Mouse (Mus musculus) embryonic facial prominence, embryonic 11.5 days (tissue): ENCODE measurements around the gene Dlg2. TPM values are rescaled to one million over a fixed set of nuclear protein-coding genes. Genes with fewer than 3 reads are reported as not detected.

Experiments used
- ATAC-seq: fragments of 200-750 bp; cut with Nextera tagmentation; replicated peaks from 2 replicates; pipeline ENCODE4 v1.8.0; 2017; ENCODE audit warnings: low read depth; ENCODE audit not compliant: insufficient number of reproducible peaks, low FRiP score, low TSS enrichment
- DNase-seq: peaks from one replicate; pipeline ENCODE4 v3.0.0-alpha.2; 2015; ENCODE audit warnings: low spot score
- H3K27ac ChIP-seq: fragments of 300-500 bp; sonication (generic); replicated peaks from 2 replicates; pipeline ENCODE4 v1.5.1; 2014; ENCODE audit warnings: mild to moderate bottlenecking, low read depth, low read length, control low read depth
- H3K27me3 ChIP-seq: fragments of 300-500 bp; sonication (generic); 2 replicates; pipeline ENCODE4 v1.6.1; 2014; ENCODE audit warnings: mild to moderate bottlenecking, low read length, moderate library complexity, mixed read lengths; ENCODE audit not compliant: control insufficient read depth, insufficient read depth
- H3K36me3 ChIP-seq: fragments of 300-500 bp; sonication (generic); replicated peaks from 2 replicates; pipeline ENCODE4 v1.6.1; 2014; ENCODE audit warnings: low read depth, mild to moderate bottlenecking, low read length, moderate library complexity, mixed read lengths; ENCODE audit not compliant: control insufficient read depth, insufficient read depth
- H3K4me1 ChIP-seq: fragments of 300-500 bp; sonication (generic); 2 replicates; pipeline ENCODE4 v1.6.1; 2014; ENCODE audit warnings: low read length, mixed read lengths; ENCODE audit not compliant: control insufficient read depth, insufficient read depth
- H3K4me2 ChIP-seq: fragments of 300-500 bp; sonication (generic); 2 replicates; pipeline ENCODE4 v1.6.1; 2014; ENCODE audit warnings: low read depth, mild to moderate bottlenecking, control low read depth, low read length, moderate library complexity
- H3K4me3 ChIP-seq: fragments of 300-500 bp; sonication (generic); 2 replicates; pipeline ENCODE4 v1.5.1; 2014; ENCODE audit warnings: low read depth, low read length, control low read depth
- H3K9ac ChIP-seq: fragments of 300-500 bp; sonication (generic); replicated peaks from 2 replicates; pipeline ENCODE4 v1.6.1; 2014; ENCODE audit warnings: mild to moderate bottlenecking, control low read depth, low read length
- H3K9me3 ChIP-seq: fragments of 300-500 bp; sonication (generic); replicated peaks from 2 replicates; pipeline ENCODE4 v1.6.1; 2016; ENCODE audit warnings: mild to moderate bottlenecking, low read length, inconsistent platforms, mixed read lengths; ENCODE audit not compliant: control insufficient read depth
- WGBS: fragments of 180-500 bp; shearing (Covaris S2); extraction: QIAGEN DNeasy Blood & Tissue Kit; methylation state at CpG from one replicate; pipeline ENCODE4 v1.1.7; 2014; 5-methylcytosine and 5-hydroxymethylcytosine counted together
- polyA plus RNA-seq: library from polyadenylated mRNA; unstranded; fragments of >200 nt; fragmentation: Nextera tagmentation; extraction: Ambion mirVana; gene quantifications from 2 replicates; pipeline ENCODE4 v1.2.1, GENCODE M21; 2014

Dlg2 gene
- polyA plus RNA-seq, 1 experiment from 2014 or later: 5.3 TPM

DNA sequence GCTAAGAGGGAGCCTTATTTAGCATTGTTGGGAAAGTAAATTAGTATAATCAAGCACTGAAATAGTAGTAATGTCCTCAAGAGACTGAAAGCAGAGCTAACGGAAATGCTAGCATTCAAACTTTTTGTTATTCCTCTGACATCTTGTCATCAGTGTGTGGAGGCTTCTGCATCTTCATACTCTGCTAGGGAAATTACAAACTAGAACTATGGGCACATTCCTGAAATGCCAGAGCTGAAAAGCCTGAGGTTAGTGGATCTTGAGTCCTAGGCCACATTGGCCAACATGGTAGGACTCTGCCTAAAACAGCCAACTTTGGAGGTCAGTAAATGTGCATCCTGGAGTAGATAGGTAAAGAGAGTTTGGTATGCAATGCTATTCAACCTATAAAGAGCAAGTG is 1392.4 kb downstream of the Dlg2 start:
- no peaks in the 10 kb centered on the region for H3K36me3 ChIP-seq
- no peaks in the 10 kb centered on the region for H3K27me3 ChIP-seq
- 56% methylated on average over 1 of the region's 1 CpGs for WGBS
- no peaks in the 10 kb centered on the region for H3K4me1 ChIP-seq
- no peak overlapping the region for H3K4me3 ChIP-seq
- no peaks in the 10 kb centered on the region for H3K9me3 ChIP-seq
- ATAC-seq: no peak
- no peak overlapping the region for H3K4me2 ChIP-seq
- H3K27ac ChIP-seq: no peak overlapping the region
- no peak overlapping the region for H3K9ac ChIP-seq
- no peak for DNase-seq

GRCm38 (mm10) chr7:91876831-91877230 is 1400.4 kb downstream of the Dlg2 start:
- Histone ChIP-seq H3K9ac (no peak overlapping the region), H3K27me3 (no peaks in the 10 kb centered on the region), H3K4me1 (no peaks in the 10 kb centered on the region), H3K27ac (no peak overlapping the region), H3K36me3 (no peaks in the 10 kb centered on the region), H3K4me3 (no peak overlapping the region), H3K4me2 (no peak overlapping the region), H3K9me3 (no peaks in the 10 kb centered on the region)
- 74% methylated on average over 1 of the region's 1 CpGs for WGBS
- DNase-seq (no peak), ATAC-seq (no peak)

DNA sequence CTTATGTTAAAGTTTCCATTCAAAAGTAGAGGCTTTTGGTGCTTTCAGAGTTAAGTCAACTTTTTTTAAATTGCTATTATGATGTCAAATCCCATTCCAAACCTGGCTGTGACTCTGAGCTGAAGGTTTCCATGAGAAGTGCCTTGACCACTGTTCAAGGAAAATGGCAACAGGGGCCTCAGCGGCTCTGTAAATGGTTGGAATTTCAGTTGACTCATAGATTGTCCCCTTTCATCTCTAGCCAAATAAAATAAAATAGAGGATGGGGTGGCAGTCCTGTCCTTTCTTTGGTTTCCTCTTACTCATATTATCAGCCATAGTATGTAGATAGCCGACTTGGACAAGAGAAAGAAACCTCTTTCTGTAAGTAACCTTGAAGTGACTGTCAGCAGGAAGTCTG is 1401.3 kb downstream of the Dlg2 start:
- WGBS: 86% methylated on average over 2 of the region's 2 CpGs
- no peaks in the 10 kb centered on the region for H3K36me3 ChIP-seq
- H3K4me1 ChIP-seq: no peaks in the 10 kb centered on the region
- DNase-seq: no peak
- ATAC-seq: no peak
- H3K27me3 ChIP-seq: no peaks in the 10 kb centered on the region
- no peaks in the 10 kb centered on the region for H3K9me3 ChIP-seq
- H3K4me3 ChIP-seq: no peak overlapping the region
- no peak overlapping the region for H3K9ac ChIP-seq
- no peak overlapping the region for H3K4me2 ChIP-seq
- H3K27ac ChIP-seq: no peak overlapping the region

GRCm38 (mm10) chr7:91886336-91886735 is 1409.9 kb downstream of the Dlg2 start:
- Histone ChIP-seq H3K4me2 (no peak overlapping the region), H3K36me3 (no peaks in the 10 kb centered on the region), H3K27ac (no peak overlapping the region), H3K4me3 (no peak overlapping the region), H3K4me1 (no peaks in the 10 kb centered on the region), H3K27me3 (no peaks in the 10 kb centered on the region), H3K9ac (no peak overlapping the region), H3K9me3 (no peaks in the 10 kb centered on the region)
- WGBS: 91% methylated on average over 10 of the region's 10 CpGs
- ATAC-seq (no peak), DNase-seq (no peak)

GRCm38 (mm10) chr7:91893991-91894390 is 1417.5 kb downstream of the Dlg2 start:
- Histone ChIP-seq H3K27me3 (no peaks in the 10 kb centered on the region), H3K4me2 (no peak overlapping the region), H3K4me3 (no peak overlapping the region), H3K27ac (no peak overlapping the region), H3K4me1 (no peaks in the 10 kb centered on the region), H3K9me3 (no peaks in the 10 kb centered on the region), H3K36me3 (no peaks in the 10 kb centered on the region), H3K9ac (no peak overlapping the region)
- 86% methylated on average over 8 of the region's 8 CpGs for WGBS
- ATAC-seq (no peak), DNase-seq (no peak)

DNA sequence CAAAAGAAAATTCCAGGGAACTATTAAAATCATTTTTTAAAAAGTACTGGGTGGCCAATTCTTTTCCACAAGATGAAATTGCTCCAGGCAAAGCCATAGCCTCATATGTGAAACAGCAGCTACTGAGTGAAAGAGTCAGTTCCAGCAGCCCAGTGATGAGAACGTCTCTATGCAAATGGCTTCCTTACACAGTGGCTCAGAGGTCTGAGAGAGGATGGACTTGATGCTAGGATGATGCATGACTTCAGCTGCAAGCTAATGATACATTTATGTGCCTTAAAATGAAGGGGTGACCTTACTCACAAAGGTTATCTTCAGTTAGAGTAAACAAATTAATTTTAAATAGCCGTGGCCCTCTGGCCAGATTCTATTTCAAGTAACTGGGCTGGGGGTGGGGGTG is 1420.5 kb downstream of the Dlg2 start:
- Histone ChIP-seq H3K27me3 (no peaks in the 10 kb centered on the region), H3K4me3 (no peak overlapping the region), H3K9me3 (no peaks in the 10 kb centered on the region), H3K9ac (no peak overlapping the region), H3K4me2 (no peak overlapping the region), H3K4me1 (no peaks in the 10 kb centered on the region), H3K36me3 (no peaks in the 10 kb centered on the region), H3K27ac (no peak overlapping the region)
- 12% methylated on average over 2 of the region's 2 CpGs for WGBS
- no peak for DNase-seq
- ATAC-seq: no peak

DNA sequence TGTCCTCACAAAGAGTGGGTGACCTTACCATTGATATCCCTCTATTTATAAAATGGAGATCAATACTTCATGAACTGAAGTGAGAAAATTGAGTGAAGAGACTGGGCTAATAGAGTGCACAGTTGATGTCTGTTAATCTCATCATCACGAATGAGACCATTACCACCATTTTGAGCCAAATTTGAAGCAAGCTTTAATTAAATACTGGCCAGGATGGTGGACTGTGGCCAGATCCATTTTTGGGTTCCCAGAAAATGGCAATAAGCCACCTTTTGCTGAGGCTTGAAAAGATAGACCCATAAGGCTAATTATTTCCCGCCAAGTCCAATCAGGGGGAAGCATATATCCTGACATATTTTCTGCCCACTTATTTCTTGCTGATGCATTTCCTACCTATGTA is 1421.0 kb downstream of the Dlg2 start:
- H3K27ac ChIP-seq: no peak overlapping the region
- DNase-seq (no peak), ATAC-seq (no peak)
- H3K4me3 ChIP-seq: no peak overlapping the region
- H3K9me3 ChIP-seq: no peaks in the 10 kb centered on the region
- no peak overlapping the region for H3K4me2 ChIP-seq
- WGBS: 84% methylated on average over 2 of the region's 2 CpGs
- no peaks in the 10 kb centered on the region for H3K36me3 ChIP-seq
- no peaks in the 10 kb centered on the region for H3K27me3 ChIP-seq
- H3K4me1 ChIP-seq: no peaks in the 10 kb centered on the region
- H3K9ac ChIP-seq: no peak overlapping the region

DNA sequence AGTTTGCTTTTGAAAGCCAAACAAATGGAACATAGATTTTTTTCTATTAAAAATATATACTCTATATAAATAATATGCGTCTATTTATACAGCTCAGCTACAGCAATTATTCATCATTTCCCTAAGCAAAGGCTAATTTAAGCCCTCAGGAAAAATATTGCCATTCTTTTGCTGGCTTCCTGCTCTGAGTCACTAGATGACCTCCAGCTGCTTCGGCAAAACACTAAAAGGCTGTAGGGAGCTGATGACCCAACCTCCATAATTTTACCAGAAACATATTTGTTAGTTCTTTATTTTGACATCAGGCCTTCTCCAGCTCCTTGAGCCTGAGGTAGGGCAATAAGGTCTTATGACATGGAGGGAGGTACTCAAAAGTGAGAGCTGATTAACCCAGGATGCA is 1426.0 kb downstream of the Dlg2 start:
- H3K27ac ChIP-seq: no peak overlapping the region
- 71% methylated on average over 2 of the region's 2 CpGs for WGBS
- no peak overlapping the region for H3K4me2 ChIP-seq
- H3K36me3 ChIP-seq: no peaks in the 10 kb centered on the region
- H3K9me3 ChIP-seq: no peaks in the 10 kb centered on the region
- H3K27me3 ChIP-seq: no peaks in the 10 kb centered on the region
- no peak overlapping the region for H3K9ac ChIP-seq
- H3K4me3 ChIP-seq: no peak overlapping the region
- ATAC-seq (no peak), DNase-seq (no peak)
- H3K4me1 ChIP-seq: no peaks in the 10 kb centered on the region
